Comparison of ENCODE assay signal across 15 mouse cellular contexts in genomic region chr6:38355862-38356261, GRCm38 (mm10). TPM values are rescaled to one million over a fixed set of nuclear protein-coding genes. Genes with fewer than 3 reads are reported as not detected.
DNase-seq lines count a peak whose midpoint lies in the region; ATAC-seq lines count a peak whose summit lies in the region.
"Had no signal": no experiment of that assay in that cellular context is flagged by ENCODE, and none has a peak within 500 bp of the region (broad histone marks: within the 10 kb centered on the region; RNA-seq: fewer than 3 reads in every experiment).

No protein-coding gene starts in this region.

- H3K4me2 ChIP-seq in liver, embryonic 11.5 days: peak overlapping the region; percentile 84; the same call in 1 of the 2 replicates
- peak overlapping the region; percentile 76 for H3K4me2 ChIP-seq in liver, embryonic 16.5 days (ENCODE audit: low read depth, low read length)
- H3K4me2 ChIP-seq: limb, embryonic 15.5 days had no signal

- 0 out of 2 replicates have a peak, but pooled peaks cover 3% of the 10 kb centered on the region for H3K27me3 ChIP-seq in liver, embryonic 11.5 days (replicated peaks; ENCODE audit: control insufficient read depth, insufficient read depth, low read length)
- no peaks in the 10 kb centered on the region for H3K27me3 ChIP-seq in liver, embryonic 16.5 days (ENCODE audit: control insufficient read depth, insufficient read depth, low read depth, low read length)

- no peak overlapping the region; the same call in 1 of the 2 replicates for H3K9ac ChIP-seq in liver, embryonic 11.5 days (ENCODE audit: low read depth, low read length)
- peak overlapping the region; percentile 96; the same call in 1 of the 2 replicates for H3K9ac ChIP-seq in liver, embryonic 16.5 days (ENCODE audit: low read depth, low read length)
- H3K9ac ChIP-seq: limb, embryonic 15.5 days; midbrain, embryonic 12.5 days had no signal

- H3K27ac ChIP-seq in liver, embryonic 11.5 days (ENCODE audit: low read depth, low read length): no peak overlapping the region; the same call in 1 of the 2 replicates
- H3K27ac ChIP-seq in liver, embryonic 16.5 days (ENCODE audit: low read length): peak overlapping the region; percentile 100; the same call in 1 of the 2 replicates
- H3K27ac ChIP-seq: limb, embryonic 15.5 days; midbrain, embryonic 12.5 days had no signal

- H3K36me3 ChIP-seq in liver, embryonic 11.5 days (ENCODE audit: control insufficient read depth, insufficient read depth, low read length): no peaks in the 10 kb centered on the region
- no peaks in the 10 kb centered on the region; the same call in 1 of the 2 replicates for H3K36me3 ChIP-seq in liver, embryonic 16.5 days (ENCODE audit: control insufficient read depth, insufficient read depth)
- H3K36me3 ChIP-seq: limb, embryonic 15.5 days; midbrain, embryonic 12.5 days had no signal

- H3K9me3 ChIP-seq in liver, embryonic 11.5 days (ENCODE audit: control insufficient read depth, low read length): no peaks in the 10 kb centered on the region
- H3K9me3 ChIP-seq in liver, embryonic 16.5 days (replicated peaks; ENCODE audit: control insufficient read depth, low read length): no peaks in the 10 kb centered on the region
- H3K9me3 ChIP-seq: limb, embryonic 15.5 days; midbrain, embryonic 12.5 days had no signal

- WGBS in liver, embryonic 11.5 days: 34% methylated on average over 7 of the region's 7 CpGs
- WGBS in liver, embryonic 16.5 days (ENCODE audit: insufficient replicate concordance): 39% methylated on average over 7 of the region's 7 CpGs

- peak; percentile 23 for DNase-seq in adrenal gland, postnatal 10 days
- no peak for DNase-seq in adrenal gland, adult 8-10 months
- DNase-seq in liver, embryonic 11.5 days (ENCODE audit: low spot score): no peak
- DNase-seq in liver (no peak), NIH3T3 (ENCODE audit: low read depth) (peak; percentile 78)
- no peak for DNase-seq in right cerebral cortex, postnatal 25 days
- no peak for DNase-seq in layer of hippocampus, adult 9-11 months
- DNase-seq: cerebellum, postnatal 14 days; kidney, adult 18-20 months; spleen, adult 18-20 months; thymus, postnatal 14 days had no signal

- peaks cover 38% of the 10 kb centered on the region for H3K4me1 ChIP-seq in liver, embryonic 11.5 days (replicated peaks; ENCODE audit: control insufficient read depth, insufficient read depth, low read length)
- peaks cover 48% of the 10 kb centered on the region for H3K4me1 ChIP-seq in liver, embryonic 16.5 days (ENCODE audit: control insufficient read depth, low read depth, low read length)

- ATAC-seq in liver, embryonic 11.5 days (replicated peaks; ENCODE audit: low FRiP score): no peak
- ATAC-seq in liver, embryonic 16.5 days (ENCODE audit: low read depth): no peak
- ATAC-seq: activated CD4-positive, CD25-positive, alpha-beta regulatory T cell, adult 4 months had no signal

- H3K4me3 ChIP-seq in liver, embryonic 11.5 days (ENCODE audit: low read depth, low read length): no peak overlapping the region; the same call in 1 of the 2 replicates
- peak overlapping the region; percentile 91 for H3K4me3 ChIP-seq in liver, embryonic 16.5 days (ENCODE audit: low read depth, low read length)
- H3K4me3 ChIP-seq: midbrain, embryonic 12.5 days had no signal

RNA-seq across cellular contexts. Expression of gene Zc3hav1, which starts 1.5 kb away (rescaled TPM):
- 10 to 100 TPM; 36.1 to 42.0 TPM for total RNA-seq in adrenal gland, postnatal 10 days (2021)
- total RNA-seq in adrenal gland, adult 8-10 months (2022): 10 to 100 TPM; 59.7 to 72.1 (median 67.7) TPM
- 28.4 and 31.3 TPM in 2 replicates for polyA plus RNA-seq in liver, embryonic 11.5 days (2014; fragmentation: Nextera tagmentation; extraction: Ambion mirVana)
- 21.4 and 22.3 TPM in 2 replicates for polyA plus RNA-seq in liver, embryonic 16.5 days (2015; fragmentation: Nextera tagmentation; extraction: Ambion mirVana)

RNA-seq across cellular contexts. Expression of gene Ttc26, which starts 25.4 kb away (rescaled TPM):
- 1 to 10 TPM; 2.9 to 3.2 TPM for total RNA-seq in adrenal gland, postnatal 10 days (2021)
- 1 to 10 TPM; 3.0 to 8.2 (median 4.7) TPM for total RNA-seq in adrenal gland, adult 8-10 months (2022)
- polyA plus RNA-seq in liver, embryonic 11.5 days (2014; fragmentation: Nextera tagmentation; extraction: Ambion mirVana): 3.3 and 3.8 TPM in 2 replicates
- 0.22 and 0.42 TPM in 2 replicates for polyA plus RNA-seq in liver, embryonic 16.5 days (2015; fragmentation: Nextera tagmentation; extraction: Ambion mirVana)

RNA-seq across cellular contexts. Expression of gene Zc3hav1l, which starts 56.8 kb away (rescaled TPM):
- 1 to 10 TPM; 4.3 to 6.0 TPM for total RNA-seq in adrenal gland, postnatal 10 days (2021)
- total RNA-seq in adrenal gland, adult 8-10 months (2022): 1 to 10 TPM; 3.5 to 4.7 (median 3.8) TPM
- polyA plus RNA-seq in liver, embryonic 11.5 days (2014; fragmentation: Nextera tagmentation; extraction: Ambion mirVana): 8.3 and 8.9 TPM in 2 replicates
- polyA plus RNA-seq in liver, embryonic 16.5 days (2015; fragmentation: Nextera tagmentation; extraction: Ambion mirVana): 1.1 and 1.4 TPM in 2 replicates

Comparison
In these comparisons a context has a peak if more than half of its experiments do, and no peak if none do; other contexts are left out.
1. DNase-seq: peak in adrenal gland, postnatal 10 days (single experiment) and NIH3T3 (single experiment); none in adrenal gland, adult 8-10 months (single experiment), liver, embryonic 11.5 days (single experiment), liver (single experiment), right cerebral cortex, postnatal 25 days (single experiment) and layer of hippocampus, adult 9-11 months (single experiment).